Mouse (Mus musculus) embryo, embryonic 10 days (tissue): ENCODE data around the gene Hapln4.
A peak's percentile ranks its signal among the peaks of the same experiment; 100 is the strongest.

Experiments used
- DNase-seq: peaks from one replicate; pipeline ENCODE4 v3.0.0-alpha.2; 2015; ENCODE audit warnings: low spot score

The Hapln4 gene

GRCm38 (mm10) chr8:70139026-70139857 is 56.0 kb downstream of the Hapln4 start, which contains the start of the genes Rfxank, Borcs8 and Mef2b:
Gene Rfxank, minus strand, starts transcription at chr8:70139154.
Gene Borcs8, plus strand, starts transcription at chr8:70139499.
Gene Mef2b, plus strand, starts transcription at chr8:70139711.
- peak; percentile 99 for DNase-seq

GRCm38 (mm10) chr8:70139981-70140380 is 56.7 kb downstream of the Hapln4 start:
- no peak for DNase-seq
